Mouse (Mus musculus): ENCODE measurements around the gene Morc4.

- TF ChIP-seq POLR2A (IDR thresholded peaks at IDR 0.05; ENCODE audit: low read depth, low read length) (no peak), CTCF (IDR thresholded peaks at IDR 0.05; ENCODE audit: borderline replicate concordance, insufficient read depth, low read length) (no peak)
Measured at GRCm38 (mm10) chrX:139883221-139883620, 11.7 kb upstream of the Morc4 start.
